Mouse (Mus musculus): ENCODE data around the gene 2310061I04Rik.
A peak's percentile ranks its signal among the peaks of the same experiment; 100 is the strongest.

DNA sequence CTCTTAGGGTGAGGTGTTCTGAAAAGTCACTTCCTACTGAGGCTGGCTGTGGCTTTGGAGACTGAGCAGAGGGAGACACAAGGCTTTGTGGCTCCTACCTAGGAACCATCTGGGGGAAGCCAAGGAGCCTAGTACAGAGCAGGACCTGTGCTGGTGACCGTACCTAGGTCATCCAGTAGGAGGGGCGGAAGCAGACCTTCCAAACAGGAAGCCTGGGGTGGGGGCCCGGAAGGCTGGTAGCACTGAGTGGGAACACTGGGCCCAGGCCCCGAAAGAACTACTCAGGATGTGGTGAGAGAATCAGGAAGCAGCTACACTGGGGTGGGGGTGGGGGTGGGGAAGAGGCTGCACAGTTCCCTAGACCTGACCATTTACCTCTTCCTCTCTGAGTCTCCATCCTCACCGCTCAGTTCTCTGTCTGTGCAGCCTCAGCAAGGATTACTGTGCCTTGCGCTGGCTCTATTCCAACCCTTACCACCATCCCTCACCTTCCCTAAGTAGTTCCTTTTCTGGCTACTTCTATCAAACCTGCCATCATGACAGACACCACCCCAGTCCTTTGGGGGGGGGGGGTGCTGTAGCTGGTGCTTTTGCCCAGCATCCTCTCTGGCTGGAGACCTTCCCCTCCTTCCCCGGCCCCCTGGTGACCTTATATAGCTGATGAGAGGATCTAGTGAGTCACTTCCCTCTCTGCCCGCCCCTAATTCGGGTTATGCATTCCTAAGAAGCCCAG, 26.9 kb downstream of the 2310061I04Rik start:
- TF ChIP-seq CTCF (IDR thresholded peaks at IDR 0.05) (peak; percentile 46), EP300 (IDR thresholded peaks at IDR 0.05; ENCODE audit: insufficient read depth, low read depth, low read length) (peak; percentile 79; the same call in 1 of the 2 replicates)

Measured in heart, adult 2 months (tissue).